ENCODE assay signal across 10 mouse cellular contexts in genomic region chr2:35613946-35614353, GRCm38 (mm10). TPM values are rescaled to one million over a fixed set of nuclear protein-coding genes. Genes with fewer than 3 reads are reported as not detected.
DNase-seq lines count a peak whose midpoint lies in the region; ATAC-seq and TF ChIP-seq lines count a peak whose summit lies in the region.
"Had no signal": no experiment of that assay in that cellular context is flagged by ENCODE, and none has a peak within 500 bp of the region (broad histone marks: within the 10 kb centered on the region; RNA-seq: fewer than 3 reads in every experiment).

No protein-coding gene starts in this region.

- no peak for TF ChIP-seq POLR2A in liver, adult 2 months (IDR thresholded peaks at IDR 0.05; ENCODE audit: extremely low read depth, insufficient read depth, low read length)

- H3K4me1 ChIP-seq in liver, adult 2 months (ENCODE audit: control insufficient read depth, insufficient read depth, low read length), result peaks cover 14% of the 10 kb centered on the region; the same call in 1 of the 2 replicates
- H3K4me1 ChIP-seq in liver, embryonic 12.5 days, result peaks cover 32% of the 10 kb centered on the region
- H3K4me1 ChIP-seq in hindbrain, embryonic 14.5 days (replicated peaks; ENCODE audit: control insufficient read depth, insufficient read depth, low read length), result peaks cover 24% of the 10 kb centered on the region

- no peaks in the 10 kb centered on the region for H3K36me3 ChIP-seq in liver, adult 2 months (ENCODE audit: control insufficient read depth, insufficient read depth, low read length)
- no peaks in the 10 kb centered on the region for H3K36me3 ChIP-seq in liver, embryonic 12.5 days
- H3K36me3 ChIP-seq in hindbrain, embryonic 14.5 days (replicated peaks; ENCODE audit: control insufficient read depth, insufficient read depth), result no peaks in the 10 kb centered on the region
- H3K36me3 ChIP-seq: hindbrain, embryonic 13.5 days had no signal

- H3K27me3 ChIP-seq in liver, adult 2 months (ENCODE audit: control insufficient read depth, insufficient read depth, low read length), result no peaks in the 10 kb centered on the region
- H3K27me3 ChIP-seq in liver, embryonic 12.5 days (replicated peaks), result peaks cover 3% of the 10 kb centered on the region; the same call in 1 of the 2 replicates
- H3K27me3 ChIP-seq in hindbrain, embryonic 14.5 days (ENCODE audit: control insufficient read depth, insufficient read depth, low read length), result no peaks in the 10 kb centered on the region

- H3K4me2 ChIP-seq in liver, embryonic 12.5 days, result no peak overlapping the region
- H3K4me2 ChIP-seq in hindbrain, embryonic 14.5 days (replicated peaks), result no peak overlapping the region
- H3K4me2 ChIP-seq: hindbrain, embryonic 13.5 days had no signal

- no peak overlapping the region for H3K4me3 ChIP-seq in liver, adult 2 months (ENCODE audit: insufficient read depth, low read depth, low read length)
- H3K4me3 ChIP-seq in liver, embryonic 12.5 days, result no peak overlapping the region
- no peak overlapping the region for H3K4me3 ChIP-seq in hindbrain, embryonic 14.5 days (replicated peaks; ENCODE audit: low read length)
- H3K4me3 ChIP-seq: hindbrain, embryonic 13.5 days; myocyte had no signal

- 49% methylated on average over 3 of the region's 3 CpGs for WGBS in liver, adult 2 months
- WGBS in liver, embryonic 12.5 days (ENCODE audit: insufficient replicate concordance), result 43% methylated on average over 3 of the region's 3 CpGs
- 38% methylated on average over 3 of the region's 3 CpGs for WGBS in hindbrain, embryonic 14.5 days

- no peak overlapping the region for H3K9ac ChIP-seq in liver, adult 2 months (ENCODE audit: low read depth, low read length)
- H3K9ac ChIP-seq in liver, embryonic 12.5 days, result no peak overlapping the region
- no peak overlapping the region for H3K9ac ChIP-seq in hindbrain, embryonic 14.5 days
- H3K9ac ChIP-seq: hindbrain, embryonic 13.5 days had no signal

- DNase-seq in liver, adult 2 months (ENCODE audit: extremely low read depth, low read depth, low spot score), result no peak
- DNase-seq in adrenal gland, postnatal 36 days, result peak; percentile 52 to 56
- peak; percentile 62 for DNase-seq in heart, postnatal 4 days
- DNase-seq in lung, postnatal 25 days (ENCODE audit: low spot score), result peak; percentile 51
- no peak for DNase-seq in spleen, adult 12 weeks (ENCODE audit: low spot score)
- no peak for DNase-seq in thymus, postnatal 0 days (ENCODE audit: low spot score)
- DNase-seq in hindbrain, embryonic 14.5 days (ENCODE audit: low spot score), result no peak

- ATAC-seq in liver, embryonic 12.5 days, result no peak
- no peak for ATAC-seq in hindbrain, embryonic 14.5 days (ENCODE audit: low FRiP score)

- no peak for TF ChIP-seq CTCF in liver, adult 2 months (IDR thresholded peaks at IDR 0.05; ENCODE audit: low read depth, low read length)

- no peaks in the 10 kb centered on the region for H3K9me3 ChIP-seq in liver, embryonic 12.5 days (replicated peaks)
- no peaks in the 10 kb centered on the region for H3K9me3 ChIP-seq in hindbrain, embryonic 14.5 days (ENCODE audit: control insufficient read depth, low read length)
- H3K9me3 ChIP-seq: hindbrain, embryonic 13.5 days had no signal

- H3K27ac ChIP-seq in liver, adult 2 months (replicated peaks; ENCODE audit: insufficient read depth, low read depth, low read length), result 0 out of 2 replicates have a peak overlapping the region, but pooled peaks have one; percentile 3
- no peak overlapping the region for H3K27ac ChIP-seq in liver, embryonic 12.5 days
- no peak overlapping the region for H3K27ac ChIP-seq in hindbrain, embryonic 14.5 days

- H3K79me2 ChIP-seq in liver, adult 2 months (ENCODE audit: control insufficient read depth, insufficient read depth, low read length), result no peaks in the 10 kb centered on the region

RNA-seq across cellular contexts. Expression of gene Dab2ip, which starts 55.9 kb away (rescaled TPM):
- 4.1 and 5.4 TPM in 2 replicates for total RNA-seq in liver, adult 2 months (2014; rRNA removed)
- polyA plus RNA-seq in liver, adult 2 months (2012; rRNA removed), result 8.4 and 8.6 TPM in 2 replicates
- 8.6 and 13.1 TPM in 2 replicates for polyA plus RNA-seq in liver, embryonic 12.5 days (2016; fragmentation: Nextera tagmentation; extraction: Ambion mirVana)
- total RNA-seq in adrenal gland, postnatal 36 days (2021), result 100 to 1,000 TPM in 1 of 2 experiments, 10 to 100 TPM in 1; 65.0 to 103 TPM
- 10 to 100 TPM; 54.6 to 55.2 TPM for total RNA-seq in heart, postnatal 4 days (2021)
- polyA plus RNA-seq in thymus, postnatal 0 days (2015; fragmentation: Nextera tagmentation; extraction: Ambion mirVana), result 15.4 and 19.0 TPM in 2 replicates
- polyA plus RNA-seq in hindbrain, embryonic 14.5 days (2014; fragmentation: Nextera tagmentation; extraction: Ambion mirVana), result 48.4 and 52.2 TPM in 2 replicates

Comparison
In these comparisons a context has a peak if more than half of its experiments do, and no peak if none do; other contexts are left out.
1. DNase-seq: peak in adrenal gland, postnatal 36 days (2 of 2), heart, postnatal 4 days (single experiment) and lung, postnatal 25 days (single experiment); none in liver, adult 2 months (single experiment), spleen, adult 12 weeks (single experiment), thymus, postnatal 0 days (single experiment) and hindbrain, embryonic 14.5 days (single experiment).